Mouse (Mus musculus) layer of hippocampus, adult 11-12 months (tissue): Measurements from ENCODE around the gene Rab11fip4.

Experiments used
- DNase-seq: peaks from one replicate; pipeline ENCODE4 v3.0.0; 2022; ENCODE audit warnings: low spot score

Gene Rab11fip4

DNA sequence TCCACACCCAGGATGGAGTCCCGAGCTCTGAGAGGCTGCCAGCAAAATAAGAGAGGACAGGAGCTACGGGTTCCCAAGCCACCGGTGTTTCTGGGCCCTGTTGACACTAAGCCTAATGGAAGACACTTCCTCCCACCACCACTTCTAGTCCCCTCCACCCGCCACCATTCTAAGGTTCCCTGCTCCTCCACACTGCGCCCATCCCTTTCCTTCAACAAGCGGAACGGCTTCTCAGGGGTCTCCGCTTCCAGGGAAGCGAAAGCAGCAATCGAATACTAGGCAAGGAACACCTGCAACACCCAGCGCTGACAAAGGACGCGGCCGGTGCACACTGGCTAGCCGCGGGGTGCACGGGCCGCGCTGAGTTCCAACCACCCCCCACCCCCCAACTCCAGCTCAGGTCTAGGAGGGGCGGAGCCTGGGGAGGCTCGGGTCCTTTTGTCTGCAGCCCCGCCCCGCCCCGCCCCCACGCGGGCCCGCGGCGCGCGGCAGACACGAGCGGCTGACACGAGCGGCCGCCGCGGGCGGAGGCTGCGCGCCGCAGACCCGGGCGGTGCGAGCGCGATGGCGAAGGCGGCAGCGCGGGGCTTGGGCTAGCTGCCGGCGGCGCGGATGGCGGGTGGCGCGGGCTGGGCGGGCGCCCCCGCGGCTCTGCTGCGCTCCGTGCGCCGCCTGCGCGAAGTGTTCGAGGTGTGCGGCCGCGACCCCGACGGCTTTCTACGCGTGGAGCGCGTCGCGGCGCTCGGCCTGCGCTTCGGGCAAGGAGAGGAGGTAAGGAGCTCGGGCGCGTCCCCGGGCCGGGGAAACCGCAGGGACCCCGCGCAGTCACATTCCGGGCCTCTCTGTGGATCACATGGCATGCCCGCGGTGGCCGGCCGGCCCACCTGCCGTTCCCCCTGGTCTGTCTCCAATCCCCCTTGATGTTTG, at the start of gene Rab11fip4:
Gene Rab11fip4 (plus strand): TSS at position 549 of the 927 bp plus-strand sequence.
- peak; percentile 60 for DNase-seq

GRCm38 (mm10) chr11:79552622-79553021, 38.4 kb upstream of the Rab11fip4 start:
- DNase-seq: no peak

DNA sequence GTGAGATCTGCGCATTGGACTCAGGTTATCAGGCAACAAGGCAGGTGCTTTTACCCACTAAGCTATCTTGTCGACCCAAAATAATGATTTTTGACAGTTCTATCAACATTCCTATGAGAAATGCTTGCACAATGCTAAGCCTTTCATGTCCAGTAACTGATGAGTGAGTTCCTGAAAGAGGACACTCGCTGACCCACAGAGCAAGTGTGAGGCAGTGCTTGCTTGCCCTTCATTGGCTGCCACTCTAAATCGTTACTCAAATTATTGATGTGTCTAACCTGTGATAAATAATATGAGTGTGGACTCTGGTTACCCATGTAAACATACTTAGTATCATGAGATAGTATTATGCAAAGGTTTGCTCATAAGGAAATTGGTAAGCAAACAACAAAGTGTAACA, 30.5 kb upstream of the Rab11fip4 start:
- no peak for DNase-seq

GRCm38 (mm10) chr11:79563493-79563892, 27.5 kb upstream of the Rab11fip4 start:
- no peak for DNase-seq

GRCm38 (mm10) chr11:79566947-79567346, 24.1 kb upstream of the Rab11fip4 start:
- no peak for DNase-seq

DNA sequence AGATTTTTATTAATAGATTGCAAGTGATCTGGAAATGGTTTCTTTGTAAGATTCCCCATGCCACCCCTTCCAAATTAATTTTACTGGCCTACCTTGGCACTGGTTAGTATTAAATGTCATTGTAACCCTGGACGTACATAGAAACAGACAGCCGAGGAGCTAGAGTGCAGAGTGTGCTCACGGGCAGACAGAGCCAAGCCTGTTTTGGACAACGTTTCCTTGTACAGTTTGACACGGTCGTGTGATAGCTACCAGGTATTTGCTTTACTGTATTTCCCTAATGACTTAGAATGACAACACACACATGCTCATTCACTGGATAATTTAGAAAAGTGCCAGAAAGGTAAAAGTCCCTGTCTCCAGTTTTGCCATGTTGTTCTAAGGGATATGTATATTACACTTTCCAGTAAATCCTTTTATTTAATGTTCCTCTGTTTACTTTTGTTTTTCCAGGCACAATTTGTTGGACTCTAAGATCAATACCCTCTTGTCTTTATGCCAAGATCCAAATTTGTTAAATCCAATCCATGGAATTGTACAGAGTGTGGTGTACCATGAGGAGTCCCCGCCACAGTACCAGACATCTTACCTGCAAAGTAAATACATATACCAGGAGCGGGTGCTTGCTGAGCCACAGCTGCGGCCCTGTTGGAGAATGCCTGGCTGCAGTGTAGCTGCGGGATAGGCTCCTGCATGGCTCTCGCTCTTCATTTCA, 22.7 kb upstream of the Rab11fip4 start:
- no peak for DNase-seq

GRCm38 (mm10) chr11:79570319-79570718, 20.7 kb upstream of the Rab11fip4 start:
- no peak for DNase-seq

DNA sequence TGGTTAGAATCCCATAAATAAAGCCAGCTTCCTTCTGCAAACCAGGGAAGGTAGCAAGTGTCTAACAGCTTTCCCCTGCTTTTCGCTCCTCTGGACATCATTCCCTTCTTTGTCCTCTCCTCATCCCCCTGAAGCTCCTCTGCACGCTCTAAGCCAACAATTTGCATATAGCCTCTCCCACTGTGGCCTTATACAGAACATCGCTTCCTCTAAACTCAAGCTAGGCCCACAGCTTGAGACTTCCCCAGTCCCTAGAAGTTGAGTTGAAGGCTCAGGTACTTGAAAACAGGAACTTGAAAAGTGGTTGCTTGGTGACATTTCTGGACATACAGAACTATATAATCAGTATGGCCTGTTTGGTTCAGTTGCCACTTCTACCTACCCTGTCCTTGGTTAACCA, 17.2 kb upstream of the Rab11fip4 start:
- no peak for DNase-seq

DNA sequence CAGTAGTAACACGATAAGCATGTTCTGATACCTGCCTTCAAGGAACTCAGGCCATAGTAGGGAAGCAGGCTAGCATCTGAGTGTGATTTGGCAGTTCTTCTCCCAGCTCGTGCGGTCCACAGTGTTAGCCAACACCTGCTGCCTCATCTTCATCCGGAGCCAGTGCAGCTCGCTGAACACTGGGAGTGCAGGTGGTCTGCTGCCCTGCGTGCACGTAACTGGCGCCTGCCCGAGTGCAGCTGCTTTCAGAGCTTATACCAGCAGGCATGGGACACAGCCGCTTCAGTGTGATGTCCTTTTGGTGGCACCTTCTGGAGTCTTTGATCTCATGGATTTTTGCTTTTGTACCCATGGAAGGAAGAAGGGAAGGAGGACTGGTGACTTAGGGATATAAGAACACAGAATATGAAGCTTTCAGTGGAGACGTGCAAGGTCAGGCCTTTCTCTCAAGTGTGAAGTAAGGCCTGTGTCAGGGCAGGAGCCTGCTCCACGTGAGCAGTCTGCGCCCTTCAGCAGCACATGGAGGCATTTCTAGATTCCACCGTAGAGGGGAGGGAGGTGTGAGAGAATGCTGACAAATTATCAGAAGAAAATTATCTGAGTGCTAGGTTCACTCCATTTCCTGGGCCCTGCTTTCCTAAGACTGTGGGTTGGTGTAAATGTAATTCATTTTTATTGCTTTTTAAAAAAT, 15.5 kb upstream of the Rab11fip4 start:
- no peak for DNase-seq

DNA sequence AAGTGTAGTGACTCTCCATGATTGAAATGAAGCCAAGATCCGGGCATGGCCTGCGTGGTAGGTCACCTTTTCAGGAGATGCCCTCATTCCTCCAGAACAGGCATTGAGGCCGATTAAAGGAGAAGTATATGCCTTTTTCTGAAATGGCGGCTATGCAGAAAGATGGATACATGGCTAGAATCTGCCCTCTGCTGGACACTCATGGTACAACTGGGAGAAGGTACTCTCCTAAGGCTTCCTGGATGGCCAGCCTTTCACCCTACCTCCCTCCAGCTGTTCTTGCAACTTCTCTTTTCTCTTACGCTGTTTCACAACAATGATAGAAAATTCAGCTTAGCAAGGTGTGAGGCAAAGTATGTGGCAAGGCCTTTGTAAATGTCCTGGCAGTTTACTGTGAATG, 13.3 kb upstream of the Rab11fip4 start:
- peak; percentile 88 for DNase-seq

DNA sequence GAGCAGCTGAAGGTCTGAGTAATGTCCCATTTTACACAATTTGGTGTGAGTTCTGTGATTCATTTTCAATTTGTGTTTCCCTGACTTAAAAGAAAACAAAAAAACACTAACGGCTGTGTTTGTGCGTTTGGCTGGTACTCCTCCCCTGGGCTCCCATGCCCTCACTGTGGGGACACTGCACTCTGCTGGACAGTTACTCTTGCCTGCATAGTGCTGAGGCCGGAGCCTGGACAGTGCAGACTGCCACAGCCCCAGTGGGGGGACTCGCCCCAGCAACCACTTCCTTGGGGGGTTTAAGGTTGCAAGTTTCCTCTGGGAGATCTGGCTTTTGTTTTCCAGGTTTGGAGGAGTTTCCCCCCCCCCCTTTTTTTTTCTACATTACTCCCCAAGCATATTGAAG, 10.4 kb upstream of the Rab11fip4 start:
- DNase-seq: no peak

DNA sequence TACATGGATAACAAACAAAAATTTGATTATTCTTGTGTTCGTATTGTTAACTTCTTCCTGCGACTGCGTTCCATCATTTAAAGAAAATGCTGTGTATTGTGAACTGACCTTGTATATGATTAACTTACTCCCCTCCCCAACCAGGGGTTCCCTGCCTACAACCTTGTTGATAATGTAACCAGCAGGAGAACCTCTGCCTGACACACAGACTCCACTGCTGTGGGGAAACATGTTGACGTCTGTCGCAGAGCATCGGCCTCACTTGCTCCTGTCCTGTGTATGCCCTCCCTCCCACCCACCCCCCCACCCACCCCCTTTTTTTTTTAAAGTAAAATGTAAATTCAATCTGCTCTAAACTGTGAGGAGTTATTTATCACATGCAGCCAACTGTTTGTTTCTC, 9.8 kb upstream of the Rab11fip4 start:
- no peak for DNase-seq

DNA sequence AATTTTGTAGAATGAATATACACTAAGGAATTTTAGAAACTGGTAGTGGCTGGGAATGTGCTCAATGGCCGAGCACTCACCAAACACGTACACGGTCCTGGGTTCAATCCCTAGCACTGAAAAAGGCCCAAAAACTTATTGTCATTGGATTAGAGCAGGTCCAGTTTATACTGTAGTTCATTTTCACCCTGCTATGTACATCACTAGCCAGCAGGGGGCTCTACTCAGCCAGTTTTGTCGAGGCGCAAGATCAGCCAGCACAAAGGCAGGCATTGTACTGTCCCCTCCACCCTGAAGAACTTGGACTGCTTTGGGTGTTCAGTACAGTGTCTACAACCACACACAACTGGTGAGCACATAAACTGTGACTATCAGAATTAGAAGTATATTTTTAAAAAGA, 6.8 kb upstream of the Rab11fip4 start:
- peak; percentile 73 for DNase-seq

- peak; percentile 69 for DNase-seq
These were observed 1.5 kb upstream of the Rab11fip4 start for GRCm38 (mm10) chr11:79589317-79590075.

DNA sequence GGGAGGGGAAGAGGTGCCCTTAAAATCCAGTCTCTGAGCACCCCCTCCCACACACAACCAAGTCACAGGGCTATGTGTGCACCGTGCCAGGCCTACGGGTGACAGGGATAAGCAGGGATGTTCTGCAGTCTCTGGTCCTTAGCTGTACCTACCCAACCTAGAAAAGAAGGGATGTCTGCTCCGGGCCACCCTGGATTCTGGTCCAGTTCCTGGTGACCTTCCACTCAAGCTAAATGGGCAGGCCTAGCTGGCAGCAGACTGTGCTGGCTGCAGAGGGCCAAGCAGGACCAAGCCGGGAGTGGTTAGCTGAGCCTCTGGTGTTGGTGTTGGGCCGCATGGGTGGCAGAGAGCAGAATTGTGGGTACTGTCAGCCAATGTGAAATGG, 571 bp downstream of the Rab11fip4 start:
- peak; percentile 53 for DNase-seq

DNA sequence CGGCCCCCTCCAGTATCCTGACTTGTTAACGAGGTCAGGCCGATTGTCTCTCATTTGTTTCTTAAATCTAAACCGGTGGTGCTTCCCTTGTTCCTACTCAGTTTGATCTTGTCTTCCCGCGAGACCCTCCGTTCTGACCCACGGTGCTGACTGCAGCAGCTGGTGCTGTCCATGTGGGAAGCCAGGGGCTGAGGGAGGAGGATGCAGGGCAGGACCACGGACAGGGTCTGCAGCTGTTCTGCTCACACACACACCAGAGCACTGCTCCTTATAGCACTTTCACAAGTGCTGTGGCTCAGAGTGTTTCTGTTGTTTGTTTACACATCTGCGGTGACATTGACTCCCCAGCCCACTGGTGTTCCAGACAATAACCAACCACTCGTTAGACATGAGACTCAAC, 2.5 kb downstream of the Rab11fip4 start:
- no peak for DNase-seq

DNA sequence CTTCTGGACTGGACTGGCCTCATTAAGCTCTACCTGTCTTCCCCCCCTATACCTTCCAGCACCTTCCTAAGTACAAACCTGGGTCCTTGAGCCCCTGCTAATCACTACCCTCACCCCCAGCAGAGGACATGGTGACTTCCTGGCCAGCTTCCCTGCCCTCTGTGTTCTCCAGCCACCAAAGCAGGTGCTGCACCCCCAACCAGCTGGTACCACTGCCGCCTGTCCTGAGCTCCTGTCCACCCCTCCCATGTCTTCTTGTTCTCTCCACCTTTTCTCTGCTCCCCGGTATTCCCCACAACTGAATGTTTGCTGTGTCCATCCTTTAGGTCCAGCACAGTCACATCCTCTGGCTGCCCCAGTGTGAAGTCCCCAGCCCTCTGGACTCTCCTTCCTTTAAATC, 19.4 kb downstream of the Rab11fip4 start:
- DNase-seq: no peak

DNA sequence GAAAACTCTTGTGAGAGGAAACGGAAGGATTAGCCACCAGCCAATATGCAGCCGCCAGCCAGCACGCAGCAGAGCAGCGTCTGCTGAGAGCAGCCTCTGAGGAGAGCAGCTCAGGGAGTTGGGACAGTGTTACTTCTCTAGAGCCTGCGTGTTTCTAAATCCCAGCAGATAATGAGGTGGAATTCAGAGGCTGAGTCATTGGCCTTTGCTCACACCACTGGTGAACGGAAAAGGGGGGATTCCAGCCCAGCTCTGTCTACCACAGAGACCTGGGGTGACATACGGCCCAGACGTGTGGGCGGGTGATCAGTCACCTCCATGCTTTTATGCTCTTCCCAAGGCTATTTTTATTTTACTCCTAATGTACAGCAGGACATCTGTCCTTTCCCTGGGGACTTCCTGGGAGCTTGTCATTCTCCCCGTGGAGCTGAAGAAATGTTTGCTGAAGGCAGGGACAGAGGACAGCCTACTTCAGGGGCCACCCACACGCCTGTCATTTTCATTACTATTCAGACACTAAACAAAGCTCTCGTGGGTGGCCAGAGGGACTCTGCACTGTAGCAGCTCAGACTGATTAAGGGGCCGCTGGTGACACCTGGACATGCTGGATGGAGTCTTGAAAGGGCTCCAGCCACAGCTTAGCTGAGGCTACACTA, 20.1 kb downstream of the Rab11fip4 start:
- no peak for DNase-seq

- DNase-seq: no peak
These were observed 21.1 kb downstream of the Rab11fip4 start for GRCm38 (mm10) chr11:79612046-79612600.

DNA sequence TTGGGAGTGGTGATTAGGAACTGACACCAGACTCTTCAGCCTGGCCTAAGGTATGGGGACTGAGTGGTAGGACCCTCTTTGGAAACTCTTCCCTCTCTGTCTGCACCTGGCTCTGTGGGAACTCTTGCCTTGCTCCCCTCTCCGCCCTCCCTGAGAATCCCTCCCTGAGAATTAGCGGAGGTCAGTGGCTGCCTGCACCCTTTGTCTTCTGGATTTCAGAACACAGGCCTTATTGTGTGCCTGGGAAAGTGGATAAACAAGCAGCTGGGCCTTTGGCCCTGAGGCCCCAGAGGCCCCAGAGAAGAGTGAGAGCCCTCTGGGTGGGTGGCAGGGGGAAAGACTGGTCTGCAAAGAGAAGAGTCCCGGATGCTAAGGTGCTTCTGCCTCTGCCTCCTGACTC, 22.1 kb downstream of the Rab11fip4 start:
- no peak for DNase-seq

- DNase-seq: no peak
These were observed 22.7 kb downstream of the Rab11fip4 start for GRCm38 (mm10) chr11:79613711-79614110.
